In the genomic region with DNA sequence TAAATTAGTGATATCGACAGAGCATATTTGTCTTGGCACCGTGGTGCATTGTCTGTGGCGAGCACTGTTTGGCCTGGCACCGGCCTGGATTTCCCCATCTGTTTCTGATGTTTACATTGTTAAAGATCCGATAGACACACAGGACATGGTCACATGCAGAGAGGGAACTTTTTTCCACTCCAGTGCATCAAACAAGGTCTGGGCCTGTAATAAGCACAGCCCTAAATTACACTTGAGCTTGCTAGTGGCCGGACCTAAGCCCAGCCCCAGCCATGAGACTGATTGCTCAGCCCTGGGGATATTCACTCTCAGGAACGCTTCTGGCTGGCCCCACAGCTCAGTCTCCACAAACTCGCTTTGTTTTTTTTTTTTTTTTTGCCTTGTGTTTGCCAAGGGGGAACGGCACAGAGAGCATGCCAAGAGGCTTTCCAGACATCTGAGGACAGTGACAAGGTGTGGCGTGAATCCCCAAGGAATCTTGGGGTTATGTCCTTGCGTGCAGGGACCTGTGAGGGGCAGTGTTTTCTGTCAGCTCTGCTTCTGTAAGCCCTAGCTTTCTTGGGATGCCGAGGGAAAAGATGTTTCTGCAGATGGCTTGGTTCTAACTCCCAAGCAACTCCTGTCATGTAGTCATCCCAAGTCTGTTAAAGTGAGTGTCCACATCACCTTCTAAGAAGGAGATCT, we compare ENCODE assay signal across 8 mouse cellular contexts.
DNase-seq lines count a peak whose midpoint lies in the region; ATAC-seq lines count a peak whose summit lies in the region.

No protein-coding gene starts in this region.

- H3K4me3 ChIP-seq in heart, embryonic 11.5 days (ENCODE audit: low read depth, low read length) = no peak overlapping the region
- no peak overlapping the region for H3K4me3 ChIP-seq in neural tube, embryonic 12.5 days
- no peak overlapping the region for H3K4me3 ChIP-seq in hindbrain, embryonic 15.5 days

- H3K4me2 ChIP-seq in heart, embryonic 11.5 days = no peak overlapping the region
- no peak overlapping the region for H3K4me2 ChIP-seq in neural tube, embryonic 12.5 days (replicated peaks)
- no peak overlapping the region for H3K4me2 ChIP-seq in hindbrain, embryonic 15.5 days

- no peaks in the 10 kb centered on the region for H3K36me3 ChIP-seq in heart, embryonic 11.5 days (ENCODE audit: control insufficient read depth, insufficient read depth, low read length)
- no peaks in the 10 kb centered on the region for H3K36me3 ChIP-seq in neural tube, embryonic 12.5 days
- no peaks in the 10 kb centered on the region for H3K36me3 ChIP-seq in hindbrain, embryonic 15.5 days

- DNase-seq in heart, adult 9 months (ENCODE audit: low spot score in 2 of 2) = no peak
- DNase-seq in neural tube, embryonic 10.5 days (ENCODE audit: extremely low spot score, low spot score) = no peak
- DNase-seq in retina, embryonic 14.5 days (ENCODE audit: low spot score) = peak; percentile 80
- no peak for DNase-seq in right cerebral cortex, postnatal 36 days (ENCODE audit: low spot score in 2 of 2)
- no peak for DNase-seq in urinary bladder, postnatal 25 days (ENCODE audit: low spot score)

- H3K27ac ChIP-seq in heart, embryonic 11.5 days (ENCODE audit: low read depth, low read length) = 0 out of 2 replicates have a peak overlapping the region, but pooled peaks have one; percentile 15
- no peak overlapping the region for H3K27ac ChIP-seq in neural tube, embryonic 12.5 days
- H3K27ac ChIP-seq in hindbrain, embryonic 15.5 days (replicated peaks) = no peak overlapping the region

- no peaks in the 10 kb centered on the region for H3K27me3 ChIP-seq in heart, embryonic 11.5 days (ENCODE audit: control insufficient read depth, insufficient read depth, low read length)
- H3K27me3 ChIP-seq in neural tube, embryonic 12.5 days (replicated peaks) = no peaks in the 10 kb centered on the region
- H3K27me3 ChIP-seq in hindbrain, embryonic 15.5 days = 0 out of 2 replicates have a peak, but pooled peaks cover 2% of the 10 kb centered on the region

- 0 out of 2 replicates have a peak, but pooled peaks have one; percentile 65 for ATAC-seq in heart, embryonic 11.5 days (replicated peaks; ENCODE audit: insufficient number of reproducible peaks, low FRiP score, low TSS enrichment)
- ATAC-seq in neural tube, embryonic 12.5 days (ENCODE audit: low FRiP score, low read depth) = 0 out of 2 replicates have a peak, but pooled peaks have one; percentile 37
- ATAC-seq in hindbrain, embryonic 15.5 days (ENCODE audit: low FRiP score, low read depth) = peak; percentile 79; the same call in 1 of the 2 replicates

- H3K9ac ChIP-seq in heart, embryonic 11.5 days (ENCODE audit: low read depth, low read length) = no peak overlapping the region
- no peak overlapping the region for H3K9ac ChIP-seq in neural tube, embryonic 12.5 days
- H3K9ac ChIP-seq in hindbrain, embryonic 15.5 days = no peak overlapping the region

- H3K4me1 ChIP-seq in heart, embryonic 11.5 days (ENCODE audit: control insufficient read depth, insufficient read depth, low read length) = peaks cover 2% of the 10 kb centered on the region; the same call in 1 of the 2 replicates
- no peaks in the 10 kb centered on the region for H3K4me1 ChIP-seq in neural tube, embryonic 12.5 days
- H3K4me1 ChIP-seq in hindbrain, embryonic 15.5 days (replicated peaks) = peaks cover 6% of the 10 kb centered on the region

- WGBS in heart, embryonic 11.5 days (ENCODE audit: insufficient replicate concordance) = 46% methylated on average over 12 of the region's 12 CpGs
- 32% methylated on average over 12 of the region's 12 CpGs for WGBS in neural tube, embryonic 12.5 days
- 27% methylated on average over 12 of the region's 12 CpGs for WGBS in hindbrain, embryonic 15.5 days

- no peaks in the 10 kb centered on the region for H3K9me3 ChIP-seq in heart, embryonic 11.5 days (replicated peaks; ENCODE audit: control insufficient read depth, low read length)
- no peaks in the 10 kb centered on the region for H3K9me3 ChIP-seq in neural tube, embryonic 12.5 days
- no peaks in the 10 kb centered on the region for H3K9me3 ChIP-seq in hindbrain, embryonic 15.5 days
